Mouse (Mus musculus) cerebral cortex, adult 2 months (tissue): ENCODE data around the gene Acap3.

ENCODE experiments used
- WGBS: fragments of 180-500 bp; shearing (Covaris S2); methylation state at CpG from one replicate; pipeline ENCODE4 v1.1.7; 2018; 5-methylcytosine and 5-hydroxymethylcytosine counted together

Gene Acap3

DNA sequence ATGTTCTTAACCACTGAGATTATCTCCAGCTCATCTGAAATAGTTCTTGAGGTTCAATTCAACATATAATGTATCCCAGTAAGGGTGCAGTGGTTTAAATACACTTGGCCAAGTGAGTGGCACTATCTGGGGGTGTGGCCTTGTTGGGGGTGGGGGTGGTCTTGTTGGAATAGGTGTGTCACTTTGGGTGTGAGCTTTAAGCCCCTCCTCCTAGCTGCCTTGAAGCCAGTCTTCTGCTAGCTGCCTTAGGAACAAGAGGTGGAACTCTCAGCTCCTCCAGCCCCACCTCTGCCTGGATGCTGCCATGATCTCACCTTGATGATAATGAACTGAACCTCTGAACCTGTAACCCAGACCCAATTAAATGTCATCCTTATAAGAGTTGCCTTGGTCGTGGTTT, 40.4 kb downstream of the Acap3 start:
- 81% methylated on average over 1 of the region's 1 CpGs for WGBS

DNA sequence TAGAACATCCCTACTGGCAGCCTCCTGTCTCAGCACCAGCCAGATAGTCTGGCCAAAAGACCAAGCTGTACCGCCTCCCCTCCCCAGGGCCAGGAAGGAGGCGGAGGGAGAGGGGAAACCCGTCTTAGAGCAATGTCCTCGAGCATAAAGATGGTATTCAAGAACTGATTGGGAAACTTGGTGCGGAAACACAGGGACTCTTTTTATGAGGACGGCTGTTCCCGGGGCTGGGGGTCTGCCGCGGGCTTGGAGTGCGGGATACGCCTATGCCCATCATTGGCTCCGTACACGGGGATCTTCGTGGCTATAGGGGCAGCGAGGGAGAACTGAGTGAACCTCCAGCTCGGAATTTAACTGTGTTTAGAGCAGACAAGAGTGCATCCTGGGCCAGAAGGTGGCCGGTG, 51.4 kb downstream of the Acap3 start:
- WGBS = under 1% methylated on average over 17 of the region's 17 CpGs

DNA sequence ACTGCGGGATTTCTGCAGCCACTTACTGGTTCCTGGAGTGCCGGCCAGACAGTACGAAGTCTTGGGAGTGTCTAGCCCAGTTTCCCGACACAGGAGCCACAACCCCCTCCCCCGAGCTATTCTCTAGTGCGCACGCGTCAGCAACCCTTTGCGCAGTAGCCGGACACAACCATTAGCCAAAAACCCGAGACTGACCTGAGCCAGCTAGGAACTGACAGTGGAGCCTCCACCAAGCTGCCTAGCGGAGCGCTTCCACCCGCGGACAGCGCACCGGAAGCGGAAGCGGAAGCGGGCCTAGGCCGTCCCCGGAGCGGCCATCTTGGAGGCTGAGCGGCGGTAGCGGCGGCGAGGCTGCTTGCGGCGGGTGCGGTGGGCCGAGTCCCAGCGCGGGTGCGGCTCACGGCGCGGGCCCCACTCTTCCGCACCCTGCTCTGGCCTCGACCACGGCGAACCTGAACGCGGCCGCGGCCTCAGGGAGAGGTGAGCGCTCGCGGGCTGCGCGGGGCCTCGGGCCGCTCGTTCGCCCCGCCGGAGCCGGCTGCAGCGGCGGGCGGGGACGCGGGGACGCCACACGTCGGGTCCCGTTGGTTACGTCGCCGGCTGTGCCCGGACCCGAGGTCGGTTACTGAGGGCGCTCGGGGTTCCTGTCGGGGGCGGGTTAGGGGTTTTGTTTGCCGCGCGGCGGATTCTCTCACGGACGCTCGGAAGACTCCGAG, 52.1 kb downstream of the Acap3 start, which contains the start of gene Ube2j2:
Gene Ube2j2, plus strand, starts transcription at position 298 of the 716 bp plus-strand sequence.
- WGBS = under 1% methylated on average over 83 of the region's 85 CpGs

GRCm38 (mm10) chr4:155944271-155944670, 52.6 kb downstream of the Acap3 start:
- under 1% methylated on average over 17 of the region's 17 CpGs for WGBS

DNA sequence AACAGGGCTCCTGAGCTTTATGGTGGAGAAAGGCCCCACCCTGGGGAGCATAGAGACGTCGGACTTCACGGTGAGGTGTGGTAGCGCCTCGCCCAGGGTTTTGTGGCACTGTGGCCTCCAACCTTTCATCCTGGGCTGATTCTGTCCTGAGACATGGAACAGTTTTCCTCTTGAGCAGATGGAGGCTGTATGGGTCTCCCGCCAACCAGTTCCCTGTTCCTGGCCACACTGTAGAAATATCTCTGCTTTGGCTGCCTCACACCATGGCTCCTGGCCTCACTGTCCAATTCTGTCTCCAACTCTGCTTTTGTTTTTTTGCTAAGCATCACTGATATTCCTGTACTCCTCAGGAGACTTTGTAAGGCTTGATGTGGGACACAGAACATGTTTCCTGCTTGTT, 63.9 kb downstream of the Acap3 start:
- 90% methylated on average over 6 of the region's 6 CpGs for WGBS
